In genomic region chr5:123039120-123039752, GRCm38 (mm10) we compare ENCODE assay signal across 8 mouse cellular contexts. TPM values are rescaled to one million over a fixed set of nuclear protein-coding genes. Genes with fewer than 3 reads are reported as not detected.
DNase-seq lines count a peak whose midpoint lies in the region; ATAC-seq and TF ChIP-seq lines count a peak whose summit lies in the region.

No protein-coding gene starts in this region.

- no peaks in the 10 kb centered on the region for H3K9me3 ChIP-seq in heart, postnatal 0 days (replicated peaks; ENCODE audit: control insufficient read depth, low read length)

- peaks cover 23% of the 10 kb centered on the region; the same call in 1 of the 2 replicates for H3K4me1 ChIP-seq in heart, postnatal 0 days (ENCODE audit: control insufficient read depth, insufficient read depth)
- peaks cover 14% of the 10 kb centered on the region for H3K4me1 ChIP-seq in spleen, adult 2 months (ENCODE audit: control insufficient read depth, insufficient read depth, insufficient read length)

- H3K27me3 ChIP-seq in heart, postnatal 0 days (ENCODE audit: control insufficient read depth, insufficient read depth, low read length), result no peaks in the 10 kb centered on the region
- no peaks in the 10 kb centered on the region for H3K27me3 ChIP-seq in spleen, adult 2 months (ENCODE audit: control insufficient read depth, insufficient read depth, low read length)

- H3K27ac ChIP-seq in heart, postnatal 0 days (ENCODE audit: low read depth), result peak overlapping the region; percentile 48
- peak overlapping the region; percentile 19 for H3K27ac ChIP-seq in spleen, adult 2 months (ENCODE audit: insufficient read depth, low read length)

- no peak for TF ChIP-seq CTCF in heart, postnatal 0 days (IDR thresholded peaks at IDR 0.05; ENCODE audit: low read depth)
- TF ChIP-seq CTCF in spleen, adult 2 months (IDR thresholded peaks at IDR 0.05; ENCODE audit: extremely low read depth, insufficient read depth, insufficient read length, insufficient replicate concordance), result no peak

- ATAC-seq in erythroid progenitor cell, adult 5-6 weeks (replicated peaks; ENCODE audit: low FRiP score, poor library complexity, severe bottlenecking), result peak; percentile 86
- ATAC-seq in heart, postnatal 0 days (ENCODE audit: insufficient read depth, low read depth), result peak; percentile 81
- ATAC-seq in megakaryocyte, adult 5-6 weeks (ENCODE audit: poor library complexity, severe bottlenecking), result peak; percentile 96

- H3K9ac ChIP-seq in heart, postnatal 0 days (replicated peaks; ENCODE audit: low read depth, low read length), result no peak overlapping the region; the same call in 1 of the 2 replicates

- H3K4me3 ChIP-seq in heart, postnatal 0 days (ENCODE audit: low read depth, low read length), result peak overlapping the region; percentile 38
- H3K4me3 ChIP-seq in spleen, adult 2 months (ENCODE audit: extremely low read depth, insufficient read depth, insufficient read length), result peak overlapping the region; percentile 50

- TF ChIP-seq POLR2A in spleen, adult 2 months (IDR thresholded peaks at IDR 0.05; ENCODE audit: low read depth, low read length), result peak; percentile 48

- no peak for TF ChIP-seq EP300 in heart, postnatal 0 days (IDR thresholded peaks at IDR 0.05; ENCODE audit: low read depth)

- DNase-seq in B cell, adult 2 months, result peak; percentile 91 to 93
- DNase-seq in adrenal gland, adult 18-20 months (ENCODE audit: low spot score in 2 of 2), result peak; percentile 70 to 80
- DNase-seq in heart, postnatal 0 days (ENCODE audit: low spot score), result peak; percentile 65
- DNase-seq in kidney, postnatal 14 days, result peak; percentile 89
- peak; percentile 60 to 86 for DNase-seq in spleen, adult 2 months (ENCODE audit: low read depth in 1 of 2, low spot score in 2 of 2)
- DNase-seq in frontal cortex, postnatal 25 days (ENCODE audit: low spot score in 2 of 2), result no peak

- peak overlapping the region; percentile 67 for H3K4me2 ChIP-seq in heart, postnatal 0 days (ENCODE audit: low read depth, low read length)

- H3K36me3 ChIP-seq in heart, postnatal 0 days (replicated peaks; ENCODE audit: control insufficient read depth, insufficient read depth, low read length), result no peaks in the 10 kb centered on the region
- H3K36me3 ChIP-seq in spleen, adult 2 months (ENCODE audit: control insufficient read depth, insufficient read depth, low read length), result no peaks in the 10 kb centered on the region

- whole genome bisulfite sequencing in heart, postnatal 0 days, result 3% methylated on average over 25 of the region's 25 CpGs
- WGBS in spleen, adult 2 months, result 4% methylated on average over 25 of the region's 25 CpGs

RNA-seq across cellular contexts. Expression of gene Morn3, which starts 7.6 kb away (rescaled TPM):
- not detected for total RNA-seq in adrenal gland, adult 18-20 months (2021)
- not detected in 2 replicates for total RNA-seq in erythroid progenitor cell, adult 5-6 weeks (2015; ENCODE audit: low replicate concordance)
- not detected in 2 replicates for total RNA-seq in erythroid progenitor cell, adult 5-6 weeks (2017; ENCODE audit: low replicate concordance)
- not detected in 2 replicates for total RNA-seq in heart, postnatal 0 days (2014; rRNA removed; ENCODE audit: low replicate concordance)
- 0.36 TPM in 1 of 2 replicates, not detected in the other for polyA plus RNA-seq in heart, postnatal 0 days (2015; fragmentation: Nextera tagmentation; extraction: Ambion mirVana)
- total RNA-seq in megakaryocyte, adult 5-6 weeks (2015), result not detected in 2 replicates
- not detected in 2 replicates for total RNA-seq in megakaryocyte, adult 5-6 weeks (2017)
- polyA plus RNA-seq in spleen, adult 2 months (2012; rRNA removed), result not detected in 2 replicates

RNA-seq across cellular contexts. Expression of gene Orai1, which starts 24.4 kb away (rescaled TPM):
- 10 to 100 TPM; 10.1 to 11.0 TPM for total RNA-seq in adrenal gland, adult 18-20 months (2021)
- 5.0 and 24.3 TPM in 2 replicates for total RNA-seq in erythroid progenitor cell, adult 5-6 weeks (2015; ENCODE audit: low replicate concordance)
- 3.5 and 4.0 TPM in 2 replicates for total RNA-seq in erythroid progenitor cell, adult 5-6 weeks (2017; ENCODE audit: low replicate concordance)
- 23.9 and 43.4 TPM in 2 replicates for total RNA-seq in heart, postnatal 0 days (2014; rRNA removed; ENCODE audit: low replicate concordance)
- 18.7 and 21.2 TPM in 2 replicates for polyA plus RNA-seq in heart, postnatal 0 days (2015; fragmentation: Nextera tagmentation; extraction: Ambion mirVana)
- 80.5 and 87.4 TPM in 2 replicates for total RNA-seq in megakaryocyte, adult 5-6 weeks (2015)
- 21.0 and 21.8 TPM in 2 replicates for total RNA-seq in megakaryocyte, adult 5-6 weeks (2017)
- 52.3 and 83.0 TPM in 2 replicates for polyA plus RNA-seq in spleen, adult 2 months (2012; rRNA removed)

RNA-seq across cellular contexts. Expression of gene Tmem120b, which starts 29.0 kb away (rescaled TPM):
- total RNA-seq in adrenal gland, adult 18-20 months (2021), result 10 to 100 TPM; 22.2 to 68.8 TPM
- total RNA-seq in erythroid progenitor cell, adult 5-6 weeks (2015; ENCODE audit: low replicate concordance), result 85.5 and 100 TPM in 2 replicates
- 86.8 and 118 TPM in 2 replicates for total RNA-seq in erythroid progenitor cell, adult 5-6 weeks (2017; ENCODE audit: low replicate concordance)
- total RNA-seq in heart, postnatal 0 days (2014; rRNA removed; ENCODE audit: low replicate concordance), result 6.5 and 8.7 TPM in 2 replicates
- 10.7 and 11.1 TPM in 2 replicates for polyA plus RNA-seq in heart, postnatal 0 days (2015; fragmentation: Nextera tagmentation; extraction: Ambion mirVana)
- 0.87 and 2.5 TPM in 2 replicates for total RNA-seq in megakaryocyte, adult 5-6 weeks (2015)
- total RNA-seq in megakaryocyte, adult 5-6 weeks (2017), result 0.29 and 1.3 TPM in 2 replicates
- polyA plus RNA-seq in spleen, adult 2 months (2012; rRNA removed), result 5.8 and 7.6 TPM in 2 replicates

RNA-seq across cellular contexts. Expression of gene Kdm2b, which starts 49.6 kb away (rescaled TPM):
- total RNA-seq in adrenal gland, adult 18-20 months (2021), result 10 to 100 TPM; 13.0 to 13.7 TPM
- total RNA-seq in erythroid progenitor cell, adult 5-6 weeks (2015; ENCODE audit: low replicate concordance), result 7.5 and 13.0 TPM in 2 replicates
- total RNA-seq in erythroid progenitor cell, adult 5-6 weeks (2017; ENCODE audit: low replicate concordance), result 13.0 and 14.9 TPM in 2 replicates
- total RNA-seq in heart, postnatal 0 days (2014; rRNA removed; ENCODE audit: low replicate concordance), result 29.3 and 38.8 TPM in 2 replicates
- polyA plus RNA-seq in heart, postnatal 0 days (2015; fragmentation: Nextera tagmentation; extraction: Ambion mirVana), result 12.4 and 14.7 TPM in 2 replicates
- 29.1 and 38.3 TPM in 2 replicates for total RNA-seq in megakaryocyte, adult 5-6 weeks (2015)
- 31.6 and 38.6 TPM in 2 replicates for total RNA-seq in megakaryocyte, adult 5-6 weeks (2017)
- 30.3 and 36.7 TPM in 2 replicates for polyA plus RNA-seq in spleen, adult 2 months (2012; rRNA removed)

Comparison
In these comparisons a context has a peak if more than half of its experiments do, and no peak if none do; other contexts are left out.
1. DNase-seq: peak in B cell, adult 2 months (2 of 2), adrenal gland, adult 18-20 months (2 of 2), heart, postnatal 0 days (single experiment), kidney, postnatal 14 days (single experiment) and spleen, adult 2 months (2 of 2); none in frontal cortex, postnatal 25 days (0 of 2).
2. Peak in every context shown above with its lines, with median percentiles within 50 percentile points of each other: ATAC-seq.